Mouse (Mus musculus): ENCODE results near the gene Zfp446.
A peak's percentile ranks its signal among the peaks of the same experiment; 100 is the strongest.
"Not testable (repeated sequence)": the region's sequence is repeated elsewhere in the genome, so short reads cannot be mapped to it uniquely, and the experiment has no call there.

The Zfp446 gene

DNA sequence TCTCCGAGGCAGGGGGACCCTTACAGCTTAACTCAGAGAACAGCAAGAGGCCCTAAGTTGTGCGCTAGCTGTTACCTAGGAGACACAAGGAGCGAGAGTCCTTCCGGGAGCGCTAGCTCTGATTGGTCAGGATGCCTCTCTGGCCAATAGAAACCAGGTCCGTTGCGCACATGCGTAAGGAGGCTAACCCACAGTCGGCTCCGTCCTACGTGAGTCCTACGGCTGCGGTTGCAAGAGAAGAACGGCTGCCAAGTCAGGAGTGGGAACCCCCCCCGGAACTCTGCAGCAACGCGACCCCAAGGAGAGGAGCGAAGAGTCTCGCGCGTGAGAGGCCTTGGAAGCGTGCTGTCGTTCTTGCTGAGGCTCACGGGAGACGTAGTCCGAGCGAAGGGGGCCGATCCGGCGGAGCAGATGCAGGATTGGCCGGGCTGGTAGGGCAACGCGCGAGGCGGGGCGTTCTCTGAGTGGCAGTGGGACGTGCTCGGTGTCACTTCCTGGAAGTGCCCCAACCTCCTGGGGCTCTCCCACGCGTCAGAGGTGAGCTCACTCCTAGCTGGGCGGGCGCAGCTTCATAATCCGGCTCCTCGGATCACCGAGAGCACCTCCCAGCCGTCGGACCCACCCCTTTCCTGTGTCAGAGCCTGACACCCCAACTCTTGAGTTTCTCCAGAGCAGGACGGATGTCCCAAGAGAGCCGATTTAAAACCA is at the start of gene Zfp446:
Zfp446 (plus strand) TSS at position 167 of the 708 bp plus-strand sequence.
- peak; percentile 97 for DNase-seq (ENCODE audit: low spot score)

- no peak for DNase-seq (ENCODE audit: low spot score)
Observed at GRCm38 (mm10) chr7:12933615-12934140, 44.0 kb upstream of the Zfp446 start.

- DNase-seq (ENCODE audit: low spot score), result no peak
Observed at GRCm38 (mm10) chr7:12934808-12935207, 42.8 kb upstream of the Zfp446 start.

- not testable (repeated sequence) for DNase-seq (ENCODE audit: low spot score)
Observed at GRCm38 (mm10) chr7:12937254-12937803, 40.3 kb upstream of the Zfp446 start.

GRCm38 (mm10) chr7:12940599-12940998 is 37.0 kb upstream of the Zfp446 start:
- no peak for DNase-seq (ENCODE audit: low spot score)

DNA sequence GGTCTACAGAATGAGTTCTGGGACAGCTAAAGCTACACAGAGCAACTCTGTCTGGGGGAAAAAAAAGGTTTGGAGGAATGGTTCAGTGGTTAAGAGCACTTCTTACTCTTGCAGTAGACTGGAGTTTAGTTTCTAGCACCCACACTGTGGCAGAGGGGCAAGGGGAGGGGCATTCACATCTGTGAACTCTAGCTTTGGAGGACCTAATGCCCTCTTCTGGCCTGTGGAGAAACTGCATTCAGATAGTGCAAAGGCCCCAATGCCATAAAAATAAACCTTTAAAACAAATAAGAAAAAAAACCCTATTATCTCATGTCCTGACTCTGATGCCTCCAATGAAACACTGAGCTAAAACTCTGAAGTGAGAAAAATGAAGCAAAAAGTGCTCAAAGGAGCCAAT is 34.2 kb upstream of the Zfp446 start:
- no peak for DNase-seq (ENCODE audit: low spot score)

- DNase-seq (ENCODE audit: low spot score), result peak; percentile 85
Observed at GRCm38 (mm10) chr7:12949032-12949871, 28.4 kb upstream of the Zfp446 start.

GRCm38 (mm10) chr7:12949872-12950229 is 27.8 kb upstream of the Zfp446 start:
- no peak for DNase-seq (ENCODE audit: low spot score)

- no peak for DNase-seq (ENCODE audit: low spot score)
Observed at GRCm38 (mm10) chr7:12954896-12955295, 22.8 kb upstream of the Zfp446 start.

DNA sequence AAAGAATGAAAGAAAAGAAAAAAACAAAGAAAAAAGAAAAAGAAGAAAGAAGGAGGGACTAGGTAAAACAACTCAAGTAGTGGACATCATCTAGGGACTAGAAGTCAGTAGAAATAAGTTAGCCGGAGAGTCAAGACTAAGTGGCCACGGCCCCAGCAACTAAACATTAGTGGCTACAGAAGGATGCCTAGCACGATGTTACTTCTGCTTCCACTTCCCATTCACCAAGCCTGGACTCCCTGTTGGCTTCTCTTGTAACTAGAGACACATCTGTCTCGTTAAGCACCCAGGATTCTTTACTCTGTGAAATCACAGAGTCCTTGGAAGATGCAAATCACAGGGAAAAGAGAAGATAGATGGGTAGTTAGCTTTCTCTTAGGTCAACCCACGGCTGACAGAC is 20.1 kb upstream of the Zfp446 start:
- DNase-seq (ENCODE audit: low spot score), result no peak

GRCm38 (mm10) chr7:12958948-12959347 is 18.7 kb upstream of the Zfp446 start:
- no peak for DNase-seq (ENCODE audit: low spot score)

GRCm38 (mm10) chr7:12959718-12960117 is 17.9 kb upstream of the Zfp446 start:
- DNase-seq (ENCODE audit: low spot score), result no peak

DNA sequence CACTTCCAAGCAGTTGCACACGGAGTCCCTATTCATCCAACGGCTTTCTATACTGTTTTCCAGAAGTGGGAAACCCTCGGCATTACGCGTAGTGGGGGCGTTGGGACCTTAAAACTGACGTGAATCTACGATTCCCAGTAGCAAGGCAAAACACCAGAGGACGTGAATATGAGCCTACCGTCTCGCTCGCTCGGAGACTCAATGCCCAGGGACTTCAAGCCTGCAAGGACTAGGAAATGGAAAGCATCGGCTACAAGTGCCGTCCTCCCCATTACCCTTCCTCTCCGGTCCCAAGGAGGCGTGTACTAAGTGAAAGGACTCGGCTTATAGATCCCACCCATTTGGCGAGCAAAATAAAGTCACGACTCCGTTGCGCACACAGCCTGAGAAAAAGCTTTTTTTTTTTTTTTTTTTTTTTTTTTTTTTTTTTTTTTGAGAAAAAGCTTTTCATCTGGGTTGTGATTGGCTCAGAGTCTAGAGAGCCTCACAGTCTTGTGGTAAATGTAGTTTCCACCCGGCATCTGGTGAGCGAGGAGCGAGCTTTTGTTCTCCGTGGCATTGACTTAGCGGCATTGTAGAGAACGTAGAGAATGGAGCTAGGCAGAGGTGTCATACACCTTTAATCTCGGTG is 16.0 kb upstream of the Zfp446 start:
- DNase-seq (ENCODE audit: low spot score), result peak; percentile 42

- DNase-seq (ENCODE audit: low spot score), result peak; percentile 88
Observed at GRCm38 (mm10) chr7:12965678-12966091, 12.0 kb upstream of the Zfp446 start, which contains the start of gene Zfp324. TSS of gene Zfp324 (plus strand) at chr7:12965838.

DNA sequence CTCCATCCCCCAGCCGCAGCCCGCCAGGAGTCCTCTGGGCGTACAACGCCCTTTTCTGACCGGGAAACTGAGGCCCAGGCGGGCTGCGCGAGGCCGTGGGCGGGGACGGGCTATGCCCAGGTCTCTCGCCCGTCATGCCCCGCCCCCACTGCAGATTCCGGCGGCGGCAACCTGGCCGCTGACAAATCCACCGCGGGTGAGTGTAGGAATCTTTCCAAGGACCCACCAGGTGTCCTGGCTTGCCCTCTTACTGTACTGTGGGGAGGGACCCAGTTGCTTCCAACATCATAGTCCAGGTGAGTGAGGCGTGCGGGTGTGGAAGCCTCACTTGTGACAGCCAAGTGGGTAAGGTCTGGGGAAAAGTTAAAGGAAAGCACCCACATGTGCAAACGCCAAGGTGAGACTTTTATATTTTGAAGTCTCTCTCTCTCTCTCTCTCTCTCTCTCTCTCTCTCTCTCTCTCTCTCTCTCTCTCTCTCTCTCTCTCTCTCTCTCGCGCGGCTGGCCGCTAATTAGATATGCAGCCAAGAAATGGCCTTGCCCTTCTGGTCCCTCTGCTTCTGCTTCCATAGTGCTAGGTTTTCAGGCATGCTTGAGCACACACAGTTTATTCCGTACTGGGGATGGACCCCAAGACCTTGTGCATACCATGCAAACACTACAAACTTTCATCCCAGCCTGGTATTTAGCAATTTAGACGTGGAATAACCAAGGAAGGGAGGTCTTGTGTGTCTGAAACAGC is 11.4 kb upstream of the Zfp446 start:
- peak; percentile 65 for DNase-seq (ENCODE audit: low spot score)

DNA sequence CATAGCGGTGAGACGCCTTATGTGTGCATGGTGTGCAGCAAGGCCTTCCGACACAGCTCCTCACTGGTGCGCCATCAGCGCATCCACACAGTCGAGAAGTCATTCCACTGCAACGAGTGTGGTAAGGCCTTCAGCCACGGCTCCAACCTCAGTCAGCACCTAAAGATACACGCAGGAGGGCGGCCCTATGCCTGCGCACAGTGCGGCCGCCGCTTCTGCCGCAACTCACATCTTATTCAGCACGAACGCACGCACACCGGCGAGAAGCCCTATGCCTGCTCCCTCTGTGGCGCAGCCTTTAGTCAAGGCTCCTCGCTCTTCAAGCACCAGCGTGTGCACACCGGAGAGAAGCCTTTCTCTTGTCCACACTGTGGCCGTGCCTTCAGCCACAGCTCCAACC is 6.7 kb upstream of the Zfp446 start:
- DNase-seq (ENCODE audit: low spot score), result no peak

DNA sequence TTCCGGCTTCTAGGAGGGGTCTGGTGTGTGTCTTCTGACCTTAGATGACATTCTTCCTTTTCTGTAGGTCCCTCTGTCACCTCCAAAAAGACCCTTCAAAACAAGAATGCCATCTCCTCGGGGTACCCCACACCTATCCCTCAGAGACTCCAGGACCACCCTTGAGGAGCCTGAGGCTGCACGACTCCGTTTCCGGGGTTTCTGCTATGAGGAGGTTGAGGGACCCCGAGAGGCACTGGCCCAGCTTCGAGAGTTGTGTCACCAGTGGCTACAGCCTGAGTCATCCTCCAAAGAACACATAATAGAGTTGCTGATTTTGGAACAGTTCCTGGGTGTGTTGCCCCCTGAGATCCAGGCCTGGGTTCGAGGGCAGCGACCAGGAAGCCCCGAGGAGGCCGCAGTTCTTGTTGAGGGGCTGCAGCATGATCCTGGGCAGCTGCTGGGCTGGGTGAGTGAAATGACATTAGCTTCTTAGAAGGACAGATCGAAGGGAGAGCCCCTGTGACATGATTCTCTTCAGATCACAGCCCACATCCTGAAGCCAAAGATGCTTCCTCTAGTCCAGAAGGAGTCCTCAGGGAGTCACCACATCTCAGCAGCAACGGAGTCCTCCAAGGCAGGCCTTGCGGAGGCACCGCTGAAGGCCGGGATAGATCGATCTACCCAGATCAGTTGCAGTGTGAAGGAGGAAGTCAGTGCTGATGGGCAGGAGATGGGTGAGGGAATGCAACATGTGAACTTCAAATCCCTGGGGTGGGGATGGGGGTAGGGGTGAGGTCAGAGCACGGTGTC is 1.5 kb downstream of the Zfp446 start:
- no peak for DNase-seq (ENCODE audit: low spot score)

GRCm38 (mm10) chr7:12979776-12980175 is 2.1 kb downstream of the Zfp446 start:
- no peak for DNase-seq (ENCODE audit: low spot score)

- no peak for DNase-seq (ENCODE audit: low spot score)
Observed at GRCm38 (mm10) chr7:12980291-12980690, 2.6 kb downstream of the Zfp446 start.

DNA sequence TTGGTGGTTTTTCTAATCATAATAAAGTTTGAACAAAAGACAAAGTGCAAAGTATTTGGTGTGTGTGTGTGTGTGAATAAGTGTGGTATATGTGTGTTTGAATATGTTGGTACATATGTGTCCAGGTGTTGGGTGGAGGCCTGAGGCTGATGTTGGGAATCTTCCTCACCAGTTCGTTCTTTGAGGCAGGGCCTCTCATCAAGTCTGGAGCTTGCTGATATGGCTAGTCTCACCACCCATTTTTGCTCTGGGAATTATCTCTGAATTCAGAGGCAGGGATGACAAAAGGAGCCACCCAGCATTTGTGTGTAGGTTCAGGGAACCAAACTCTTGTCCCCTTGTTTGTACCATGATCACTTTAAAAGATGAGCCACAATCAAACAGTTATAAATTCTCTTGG is 8.1 kb downstream of the Zfp446 start:
- DNase-seq (ENCODE audit: low spot score), result no peak

DNA sequence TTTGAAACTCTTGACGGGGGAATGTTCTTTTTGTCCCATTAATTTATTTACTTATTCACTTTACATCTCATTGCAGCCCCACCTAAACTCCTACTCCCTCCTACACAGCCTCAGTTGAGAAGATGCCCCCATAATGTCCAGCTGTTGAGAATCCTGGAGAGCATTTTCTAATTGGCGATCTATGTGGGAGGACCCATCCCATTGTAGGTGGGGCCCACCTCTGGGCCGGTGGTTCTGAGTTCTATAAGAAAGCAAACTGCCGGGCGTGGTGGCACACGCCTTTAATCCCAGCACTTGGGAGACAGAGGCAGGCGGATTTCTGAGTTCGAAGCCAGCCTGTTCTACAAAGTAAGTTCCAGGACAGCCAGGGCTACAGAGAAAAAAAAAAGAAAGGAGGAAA is 9.3 kb downstream of the Zfp446 start:
- no peak for DNase-seq (ENCODE audit: low spot score)
